Mouse (Mus musculus) MEL (cell line): Measurements from ENCODE around the gene Hid1. TPM values are rescaled to one million over a fixed set of nuclear protein-coding genes. Genes with fewer than 3 reads are reported as not detected.

ENCODE experiments used
- DNase-seq: peaks from one replicate; pipeline ENCODE4 v3.0.0; 2011; ENCODE audit warnings: low read depth, low spot score
- H3K27ac ChIP-seq: 2 replicates; pipeline ENCODE4 v1.5.1; 2012; ENCODE audit warnings: low read depth, mild to moderate bottlenecking, control low read depth, low read length, moderate library complexity; ENCODE audit not compliant: control insufficient read depth
- H3K27me3 ChIP-seq, 2 experiments: fragments of 150-350 bp in 1 of 2; sonication (generic) in 1 of 2; 2 replicates each; pipeline ENCODE4 v1.6.1; 2012; ENCODE audit warnings: low read length in 2 of 2, mild to moderate bottlenecking in 2 of 2, improper control_type of control experiment in 1 of 2, moderate library complexity in 1 of 2; ENCODE audit not compliant: insufficient read depth in 2 of 2, control insufficient read depth in 1 of 2
- H3K36me3 ChIP-seq, 2 experiments: 2 replicates each; pipeline ENCODE4 v1.6.1; 2012 to 2014; ENCODE audit warnings: low read length in 2 of 2, improper control_type of control experiment in 1 of 2, inconsistent platforms in 1 of 2, mild to moderate bottlenecking in 1 of 2; ENCODE audit not compliant: insufficient read depth in 2 of 2, control insufficient read depth in 1 of 2
- H3K4me1 ChIP-seq, 2 experiments: fragments of 150-350 bp in 1 of 2; sonication (generic) in 1 of 2; 2 replicates each; pipeline ENCODE4 v1.6.1; 2012; ENCODE audit warnings: low read length in 2 of 2, improper control_type of control experiment in 1 of 2, mild to moderate bottlenecking in 1 of 2; ENCODE audit not compliant: insufficient read depth in 2 of 2, control insufficient read depth in 1 of 2
- H3K4me3 ChIP-seq, 2 experiments: fragments of 150-350 bp in 1 of 2; sonication (generic) in 1 of 2; 2 replicates each; pipeline ENCODE4 v1.5.1; 2012; ENCODE audit warnings: low read depth in 2 of 2, low read length in 2 of 2, mild to moderate bottlenecking in 2 of 2, moderate library complexity in 2 of 2, control low read depth in 1 of 2, improper control_type of control experiment in 1 of 2; ENCODE audit not compliant: control insufficient read depth in 1 of 2, insufficient read depth in 1 of 2
- H3K79me2 ChIP-seq: 2 replicates; pipeline ENCODE4 v1.6.1; 2012; ENCODE audit warnings: mild to moderate bottlenecking, low read length, moderate library complexity; ENCODE audit not compliant: control insufficient read depth, poor library complexity, insufficient read depth
- H3K9ac ChIP-seq: 2 replicates; pipeline ENCODE4 v1.6.1; 2012; ENCODE audit warnings: low read depth, mild to moderate bottlenecking, control low read depth, low read length, moderate library complexity; ENCODE audit not compliant: control insufficient read depth, poor library complexity, severe bottlenecking
- H3K9me3 ChIP-seq: fragments of 150-350 bp; sonication (generic); replicated peaks from 2 replicates; pipeline ENCODE4 v1.6.1; 2012; ENCODE audit warnings: mild to moderate bottlenecking, low read length, improper control_type of control experiment, moderate library complexity; ENCODE audit not compliant: insufficient read depth
- BHLHE40 ChIP-seq: IDR thresholded peaks from 2 replicates; pipeline ENCODE4 v1.6.1; 2012; ENCODE audit warnings: low read depth, mild to moderate bottlenecking, inconsistent platforms, low read length, improper control_type of control experiment, borderline replicate concordance
- CHD1 ChIP-seq: IDR thresholded peaks from 2 replicates; pipeline ENCODE4 v1.6.1; 2012; ENCODE audit warnings: low read depth, mild to moderate bottlenecking, inconsistent platforms, low read length, improper control_type of control experiment
- ELF1 ChIP-seq: IDR thresholded peaks from 2 replicates; pipeline ENCODE4 v1.6.1; 2014; ENCODE audit warnings: low read depth, mild to moderate bottlenecking, inconsistent platforms, low read length, improper control_type of control experiment, moderate library complexity
- EP300 ChIP-seq, 2 experiments: IDR thresholded peaks; 2 replicates each; pipeline ENCODE4 v1.6.1; 2011; ENCODE audit warnings: improper control_type of control experiment in 2 of 2, low read length in 2 of 2, low read depth in 1 of 2, mild to moderate bottlenecking in 1 of 2
- GABPA ChIP-seq: IDR thresholded peaks from 2 replicates; pipeline ENCODE4 v1.6.1; 2012; ENCODE audit warnings: low read depth, mild to moderate bottlenecking, inconsistent platforms, low read length, improper control_type of control experiment, moderate library complexity
- HCFC1 ChIP-seq: IDR thresholded peaks from 2 replicates; pipeline ENCODE4 v1.6.1; 2012; ENCODE audit warnings: low read depth, mild to moderate bottlenecking, inconsistent platforms, low read length, improper control_type of control experiment, moderate library complexity
- JUND ChIP-seq: IDR thresholded peaks from 2 replicates; pipeline ENCODE4 v1.6.1; 2011; ENCODE audit warnings: low read depth, mild to moderate bottlenecking, improper control_type of control experiment, low read length
- KAT2A ChIP-seq: conservative IDR thresholded peaks from 2 replicates; pipeline ENCODE4 v1.6.1; 2012; ENCODE audit warnings: low read depth, low read length, improper control_type of control experiment, inconsistent platforms
- MXI1 ChIP-seq: IDR thresholded peaks from 2 replicates; pipeline ENCODE4 v1.6.1; 2011; ENCODE audit warnings: mild to moderate bottlenecking, low read depth, low read length, improper control_type of control experiment
- MYC ChIP-seq: IDR thresholded peaks from 2 replicates; pipeline ENCODE4 v1.6.1; 2011; ENCODE audit warnings: low read depth, mild to moderate bottlenecking, low read length, improper control_type of control experiment, moderate library complexity
- NELFE ChIP-seq: IDR thresholded peaks from 2 replicates; pipeline ENCODE4 v1.6.1; 2011; ENCODE audit warnings: low read depth, low read length, improper control_type of control experiment
- POLR2A ChIP-seq, 2 experiments: IDR thresholded peaks; 2 replicates each; pipeline ENCODE4 v1.6.1; 2011 to 2012; ENCODE audit warnings: low read length in 2 of 2, mild to moderate bottlenecking in 2 of 2, control low read depth in 1 of 2, improper control_type of control experiment in 1 of 2, low read depth in 1 of 2, moderate library complexity in 1 of 2; ENCODE audit not compliant: control insufficient read depth in 1 of 2, insufficient read depth in 1 of 2, poor library complexity in 1 of 2
- POLR2AphosphoS2 ChIP-seq: IDR thresholded peaks from 2 replicates; pipeline ENCODE4 v1.6.1; 2011; ENCODE audit warnings: low read length, improper control_type of control experiment
- RAD21 ChIP-seq: IDR thresholded peaks from 2 replicates; pipeline ENCODE4 v1.6.1; 2011; ENCODE audit warnings: mild to moderate bottlenecking, low read depth, low read length, improper control_type of control experiment
- SIN3A ChIP-seq: IDR thresholded peaks from 2 replicates; pipeline ENCODE4 v1.6.1; 2012; ENCODE audit warnings: low read length, improper control_type of control experiment, inconsistent platforms
- TAL1 ChIP-seq: IDR thresholded peaks from 2 replicates; pipeline ENCODE4 v1.6.1; 2012; ENCODE audit warnings: mild to moderate bottlenecking, inconsistent platforms, low read length, moderate library complexity, mixed read lengths
- TBP ChIP-seq: IDR thresholded peaks from 2 replicates; pipeline ENCODE4 v1.8.0; 2011; ENCODE audit warnings: low read depth, low read length, improper control_type of control experiment
- TCF12 ChIP-seq: IDR thresholded peaks from 2 replicates; pipeline ENCODE4 v1.6.1; 2014; ENCODE audit warnings: low read depth, mild to moderate bottlenecking, inconsistent platforms, low read length, improper control_type of control experiment, moderate library complexity
- UBTF ChIP-seq: IDR thresholded peaks from 2 replicates; pipeline ENCODE4 v1.6.1; 2012; ENCODE audit warnings: low read depth, mild to moderate bottlenecking, inconsistent platforms, low read length, improper control_type of control experiment, moderate library complexity, borderline replicate concordance; ENCODE audit not compliant: insufficient read depth
- USF2 ChIP-seq, 2 experiments: IDR thresholded peaks; 2 replicates each; pipeline ENCODE4 v1.6.1; 2011 to 2012; ENCODE audit warnings: improper control_type of control experiment in 2 of 2, low read length in 2 of 2, borderline replicate concordance in 1 of 2, inconsistent platforms in 1 of 2, low read depth in 1 of 2, mild to moderate bottlenecking in 1 of 2; ENCODE audit not compliant: insufficient read depth in 1 of 2
- ZC3H11A ChIP-seq: IDR thresholded peaks from 2 replicates; pipeline ENCODE4 v1.6.1; 2012; ENCODE audit warnings: low read depth, mild to moderate bottlenecking, inconsistent platforms, low read length, improper control_type of control experiment
- ZMIZ1 ChIP-seq: IDR thresholded peaks from 2 replicates; pipeline ENCODE4 v1.6.1; 2012; ENCODE audit warnings: low read depth, mild to moderate bottlenecking, inconsistent platforms, low read length, improper control_type of control experiment, moderate library complexity
- ZNF384 ChIP-seq: IDR thresholded peaks from 2 replicates; pipeline ENCODE4 v1.6.1; 2012; ENCODE audit warnings: low read depth, mild to moderate bottlenecking, inconsistent platforms, low read length, improper control_type of control experiment
- polyA plus RNA-seq, 2 experiments: library from polyadenylated mRNA; stranded (reverse) in 1 of 2; unstranded in 1 of 2; fragments of >175 nt in 1 of 2; fragments of >200 nt in 1 of 2; gene quantifications; 2 replicates each; pipeline versions ENCODE4 v1.2.1 to v1.2.4; 2012; ENCODE audit warnings: low replicate concordance in 2 of 2, low read depth in 1 of 2; ENCODE audit not compliant: insufficient read length in 2 of 2, insufficient read depth in 1 of 2, missing spikeins in 1 of 2
- total RNA-seq: library from RNA; depleted of rRNA; stranded (reverse); fragments of 300-350 nt; gene quantifications from 2 replicates; pipeline ENCODE4 v1.2.3, GENCODE M21; 2012

The Hid1 gene
- total and polyA plus RNA-seq, 3 experiments = 1.1 to 3.0 TPM; not detected in 1

DNA sequence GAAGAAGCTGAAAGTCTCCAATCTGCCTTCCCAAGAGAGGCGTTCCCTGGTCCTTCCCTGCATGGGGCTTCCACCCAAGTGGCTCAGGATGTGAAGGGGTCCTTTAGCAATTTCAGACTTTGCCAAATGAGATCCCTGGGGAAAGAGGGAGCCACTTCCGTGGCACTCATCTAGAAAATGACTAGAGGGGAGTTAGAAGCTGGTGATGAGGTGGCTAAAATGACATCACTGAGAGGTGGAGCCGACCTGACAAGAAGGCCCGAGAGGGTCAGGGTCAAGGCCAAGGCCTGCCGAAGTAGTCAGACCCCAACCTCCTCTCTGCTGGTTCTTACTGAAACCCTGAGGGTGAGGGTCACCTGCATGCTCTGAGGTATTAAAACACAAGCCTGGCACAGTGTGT, 15.3 kb upstream of the Hid1 start:
- peaks cover 4% of the 10 kb centered on the region; the same call in 1 of the 2 replicates for H3K79me2 ChIP-seq
- H3K4me3 ChIP-seq = peak overlapping the region; percentile 84 to 88
- H3K4me1 ChIP-seq = peaks cover 8 to 22% of the 10 kb centered on the region in 2 experiments; a peak in 3 of 4 replicates
- peaks cover 0 to 9% of the 10 kb centered on the region in 2 experiments; a peak in 2 of 4 replicates for H3K36me3 ChIP-seq
- H3K9me3 ChIP-seq = no peaks in the 10 kb centered on the region
- DNase-seq = peak; percentile 32
- H3K27ac ChIP-seq = no peak overlapping the region
- no peaks in the 10 kb centered on the region for H3K27me3 ChIP-seq
- no peak for TF ChIP-seq ZMIZ1
- H3K9ac ChIP-seq = peak overlapping the region; percentile 83; the same call in 1 of the 2 replicates

GRCm38 (mm10) chr11:115381743-115382539, 14.4 kb upstream of the Hid1 start, which contains the start of gene Cdr2l:
Gene Cdr2l (plus strand): TSS chr11:115381916.
- H3K79me2 ChIP-seq = peaks cover 4% of the 10 kb centered on the region; the same call in 1 of the 2 replicates
- no peaks in the 10 kb centered on the region for H3K27me3 ChIP-seq
- peak within 1 kb of the TSS; percentile 83 for H3K9ac ChIP-seq
- H3K4me1 ChIP-seq = peaks cover 10 to 23% of the 10 kb centered on the region in 2 experiments; a peak in 3 of 4 replicates
- TF ChIP-seq UBTF (peak; percentile 76; the same call in 1 of the 2 replicates), TAL1 (no peak), TBP (0 out of 2 replicates have a peak, but pooled peaks have one; percentile 10), ZNF384 (no peak), NELFE (peak; percentile 46), BHLHE40 (no peak), POLR2AphosphoS2 (peak; percentile 33; the same call in 1 of the 2 replicates), POLR2A (IDR thresholded peaks at IDR 0.05; ENCODE audit: control insufficient read depth in 1 of 2, insufficient read depth in 1 of 2, low read depth in 1 of 2, low read length in 2 of 2, poor library complexity in 1 of 2) (peak; percentile 58 to 72; a peak in 3 of 4 replicates), MXI1 (peak; percentile 69), USF2 (IDR thresholded peaks at IDR 0.05; ENCODE audit: borderline replicate concordance in 1 of 2, insufficient read depth in 1 of 2, low read depth in 1 of 2, low read length in 2 of 2) (no peak), JUND (no peak), ZC3H11A (no peak), SIN3A (peak; percentile 50; the same call in 1 of the 2 replicates), ELF1 (peak; percentile 36; the same call in 1 of the 2 replicates), MYC (no peak), EP300 (IDR thresholded peaks at IDR 0.05; ENCODE audit: low read depth in 1 of 2, low read length in 2 of 2) (no peak; a peak in 1 of 4 replicates), HCFC1 (peak; percentile 47; the same call in 1 of the 2 replicates), GABPA (no peak), CHD1 (no peak), KAT2A (no peak), TCF12 (no peak), RAD21 (no peak)
- H3K9me3 ChIP-seq = no peaks in the 10 kb centered on the region
- peak within 1 kb of the TSS; percentile 84 to 88 for H3K4me3 ChIP-seq
- H3K27ac ChIP-seq = no peak within 1 kb of the TSS
- peaks cover 0 to 11% of the 10 kb centered on the region in 2 experiments; a peak in 2 of 4 replicates for H3K36me3 ChIP-seq
- DNase-seq = peak; percentile 86
